Mouse (Mus musculus): ENCODE measurements at regions not wholly inside any gene's neighbourhood (a gene's known extent, or its start where the extent isn't known, plus 50 kb on each side); places are given as distances from the start of the nearest gene placed in this dataset.

DNA sequence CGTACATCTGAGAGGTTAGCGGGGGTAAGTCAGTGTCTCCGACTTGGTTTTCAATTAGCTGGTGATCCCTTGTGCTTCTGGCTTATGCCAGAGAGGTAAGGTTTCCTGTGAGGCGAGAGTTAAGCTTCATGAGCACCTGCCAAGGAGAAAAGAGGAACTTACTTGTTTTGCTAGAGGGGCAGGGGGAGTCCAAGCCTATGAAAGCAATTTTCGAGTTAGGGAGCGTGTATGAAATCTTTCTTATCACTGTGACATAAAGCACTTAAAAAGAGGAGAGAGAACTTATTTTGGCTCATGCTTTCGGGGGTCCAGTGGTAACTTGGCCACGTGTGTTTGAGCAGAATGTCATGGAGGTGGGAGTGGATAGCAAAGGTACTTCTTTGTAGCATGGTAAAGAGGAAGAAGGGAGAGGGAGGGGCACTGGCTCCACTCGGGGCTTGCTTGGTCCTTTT, 174.6 kb downstream of the Cd83 start:
- H3K27ac ChIP-seq (ENCODE audit: insufficient read depth, low read length): no peak overlapping the region
- H3K4me3 ChIP-seq (ENCODE audit: insufficient read depth, low read length): no peak overlapping the region
- TF ChIP-seq POLR2A (IDR thresholded peaks at IDR 0.05; ENCODE audit: extremely low read depth, insufficient read depth, low read length) (no peak), CTCF (IDR thresholded peaks at IDR 0.05; ENCODE audit: extremely low read depth, insufficient read depth, low read length) (no peak)
- 0 out of 2 replicates have a peak, but pooled peaks cover 1% of the 10 kb centered on the region for H3K4me1 ChIP-seq (ENCODE audit: control insufficient read depth, insufficient read depth, low read length)

DNA sequence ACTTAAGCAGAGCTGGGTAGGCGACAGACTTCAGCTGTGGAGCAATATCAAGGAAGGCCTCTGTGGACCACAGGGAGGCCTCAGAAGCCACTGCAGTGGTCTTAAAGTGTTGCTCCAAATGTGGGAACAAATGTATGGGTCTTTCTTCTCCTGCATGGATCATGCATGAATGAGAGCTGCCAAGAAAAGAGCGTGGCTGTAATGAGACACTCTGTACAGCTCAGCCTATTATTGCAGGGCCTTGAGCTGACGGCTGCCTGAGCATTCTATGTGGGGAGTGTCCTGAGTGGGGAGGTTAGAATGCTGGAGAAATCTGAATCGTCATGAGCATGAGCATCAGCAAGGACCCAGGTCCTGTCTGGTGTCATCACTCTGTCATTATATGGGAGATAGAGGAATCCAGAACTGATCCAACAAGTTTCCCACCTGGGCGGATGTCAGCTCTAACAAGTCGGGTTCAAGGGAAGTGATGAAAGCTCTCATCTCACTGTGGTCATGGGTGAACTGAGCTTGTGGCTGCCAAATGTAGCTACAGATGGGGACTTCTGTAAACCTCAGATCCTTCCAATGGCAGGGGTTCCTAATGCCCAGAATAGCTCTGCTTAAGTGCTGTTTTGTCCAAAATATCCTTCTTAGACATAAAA, 176.6 kb downstream of the Cd83 start:
- no peak for TF ChIP-seq POLR2A (IDR thresholded peaks at IDR 0.05; ENCODE audit: extremely low read depth, insufficient read depth, low read length)
- no peak for TF ChIP-seq CTCF (IDR thresholded peaks at IDR 0.05; ENCODE audit: extremely low read depth, insufficient read depth, low read length)
- Histone ChIP-seq H3K27ac (ENCODE audit: insufficient read depth, low read length) (no peak overlapping the region), H3K4me1 (ENCODE audit: control insufficient read depth, insufficient read depth, low read length) (0 out of 2 replicates have a peak, but pooled peaks cover 1% of the 10 kb centered on the region), H3K4me3 (ENCODE audit: insufficient read depth, low read length) (no peak overlapping the region)

DNA sequence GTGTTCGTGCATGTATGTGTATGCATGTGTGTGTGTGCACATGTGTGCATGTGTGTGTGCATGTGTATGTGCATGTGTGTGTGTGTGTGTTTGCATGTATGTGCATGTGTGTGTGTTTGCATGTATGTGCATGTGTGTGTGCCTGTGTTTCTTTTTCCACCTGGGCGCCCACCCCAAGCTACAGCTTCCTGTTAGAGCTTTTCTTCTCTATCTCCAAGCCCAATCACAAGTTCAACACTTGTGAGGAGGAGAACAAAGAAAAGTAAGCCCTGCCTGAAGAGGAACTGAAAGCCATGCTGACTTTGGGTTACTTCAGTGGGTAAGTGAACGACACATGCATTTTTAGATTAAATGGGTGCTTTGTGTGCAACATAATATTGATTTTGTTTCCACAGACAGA, 177.4 kb downstream of the Cd83 start:
- Histone ChIP-seq H3K4me1 (ENCODE audit: control insufficient read depth, insufficient read depth, low read length) (0 out of 2 replicates have a peak, but pooled peaks cover 1% of the 10 kb centered on the region), H3K27ac (ENCODE audit: insufficient read depth, low read length) (no peak overlapping the region), H3K4me3 (ENCODE audit: insufficient read depth, low read length) (no peak overlapping the region)
- TF ChIP-seq POLR2A (IDR thresholded peaks at IDR 0.05; ENCODE audit: extremely low read depth, insufficient read depth, low read length) (no peak), CTCF (IDR thresholded peaks at IDR 0.05; ENCODE audit: extremely low read depth, insufficient read depth, low read length) (no peak)

DNA sequence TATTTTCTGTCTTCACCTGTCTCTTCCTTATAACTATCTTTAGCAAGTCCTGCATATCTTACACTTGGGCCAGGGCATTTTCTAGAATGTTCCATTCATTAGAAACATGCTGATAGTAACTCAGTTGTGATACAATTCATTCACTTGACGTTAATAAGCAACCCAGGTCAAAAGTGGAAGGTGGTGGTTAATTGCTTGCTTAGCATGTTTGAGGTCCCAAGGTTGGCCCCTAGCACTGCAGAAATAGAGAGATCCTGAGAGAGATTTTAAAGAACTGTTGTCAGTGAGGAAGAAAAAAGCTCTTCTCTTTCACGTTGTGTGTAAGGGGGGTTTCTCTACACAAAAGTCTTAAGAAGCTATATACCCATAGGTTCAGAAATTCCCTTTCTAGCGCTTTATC, 178.7 kb downstream of the Cd83 start:
- TF ChIP-seq POLR2A (IDR thresholded peaks at IDR 0.05; ENCODE audit: extremely low read depth, insufficient read depth, low read length) (no peak), CTCF (IDR thresholded peaks at IDR 0.05; ENCODE audit: extremely low read depth, insufficient read depth, low read length) (no peak)
- H3K4me3 ChIP-seq (ENCODE audit: insufficient read depth, low read length): no peak overlapping the region
- H3K27ac ChIP-seq (ENCODE audit: insufficient read depth, low read length): no peak overlapping the region
- H3K4me1 ChIP-seq (ENCODE audit: control insufficient read depth, insufficient read depth, low read length): 0 out of 2 replicates have a peak, but pooled peaks cover 1% of the 10 kb centered on the region

DNA sequence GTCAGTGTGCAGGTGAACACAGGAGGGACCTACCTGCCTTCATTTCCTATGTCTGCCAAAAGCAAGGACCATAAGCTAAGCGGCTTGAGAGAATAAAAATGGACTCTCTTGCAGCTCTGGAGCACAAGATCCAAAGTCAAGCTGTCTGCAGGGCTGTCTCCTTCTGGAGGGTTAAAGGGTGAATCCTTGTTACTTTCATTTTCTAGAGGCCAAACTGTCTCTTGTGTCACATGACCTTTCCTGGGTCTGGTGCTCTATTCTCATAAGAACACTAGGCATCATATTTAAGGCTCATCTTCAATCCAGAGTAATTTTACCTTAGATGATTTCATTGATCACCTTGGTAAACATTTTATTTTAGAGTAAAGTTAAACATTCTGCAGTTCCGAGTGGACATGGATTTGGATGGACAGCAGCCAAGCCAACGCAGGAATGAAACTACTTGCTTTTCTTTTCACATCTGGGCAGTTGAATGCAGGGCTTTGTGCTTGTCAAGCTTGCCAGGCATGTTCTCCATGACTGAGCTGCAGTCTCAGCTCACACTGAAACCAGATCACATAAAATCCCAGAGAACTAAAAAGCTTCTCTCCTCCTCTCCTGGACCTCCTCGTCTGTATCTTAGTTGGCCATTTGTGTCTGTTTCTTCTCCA, 180.8 kb downstream of the Cd83 start:
- TF ChIP-seq CTCF (IDR thresholded peaks at IDR 0.05; ENCODE audit: extremely low read depth, insufficient read depth, low read length) (no peak), POLR2A (IDR thresholded peaks at IDR 0.05; ENCODE audit: extremely low read depth, insufficient read depth, low read length) (no peak)
- Histone ChIP-seq H3K4me3 (ENCODE audit: insufficient read depth, low read length) (no peak overlapping the region), H3K4me1 (ENCODE audit: control insufficient read depth, insufficient read depth, low read length) (no peaks in the 10 kb centered on the region), H3K27ac (ENCODE audit: insufficient read depth, low read length) (no peak overlapping the region)

DNA sequence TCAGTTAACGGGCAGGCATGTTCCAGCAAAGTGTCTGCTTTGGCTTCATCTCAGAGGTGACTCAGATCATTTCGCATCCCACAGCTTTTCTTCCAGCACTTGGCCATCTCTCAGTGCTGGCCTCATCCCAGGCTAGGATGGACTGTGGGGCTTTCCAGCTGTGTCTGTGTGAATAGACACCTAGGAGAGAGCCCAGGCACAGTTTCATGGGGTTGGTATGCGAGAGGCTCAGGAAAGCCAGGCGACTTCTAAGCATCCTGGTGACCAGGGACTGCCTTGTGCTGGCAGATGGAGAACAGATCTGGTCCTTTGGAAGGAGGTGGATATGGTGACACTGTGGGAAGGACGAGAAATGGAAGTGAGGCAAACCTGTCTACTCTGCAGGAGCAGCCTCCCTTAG, 182.9 kb downstream of the Cd83 start:
- Histone ChIP-seq H3K4me1 (ENCODE audit: control insufficient read depth, insufficient read depth, low read length) (no peaks in the 10 kb centered on the region), H3K4me3 (ENCODE audit: insufficient read depth, low read length) (no peak overlapping the region), H3K27ac (ENCODE audit: insufficient read depth, low read length) (no peak overlapping the region)
- no peak for TF ChIP-seq POLR2A (IDR thresholded peaks at IDR 0.05; ENCODE audit: extremely low read depth, insufficient read depth, low read length)
- TF ChIP-seq CTCF (IDR thresholded peaks at IDR 0.05; ENCODE audit: extremely low read depth, insufficient read depth, low read length): no peak

DNA sequence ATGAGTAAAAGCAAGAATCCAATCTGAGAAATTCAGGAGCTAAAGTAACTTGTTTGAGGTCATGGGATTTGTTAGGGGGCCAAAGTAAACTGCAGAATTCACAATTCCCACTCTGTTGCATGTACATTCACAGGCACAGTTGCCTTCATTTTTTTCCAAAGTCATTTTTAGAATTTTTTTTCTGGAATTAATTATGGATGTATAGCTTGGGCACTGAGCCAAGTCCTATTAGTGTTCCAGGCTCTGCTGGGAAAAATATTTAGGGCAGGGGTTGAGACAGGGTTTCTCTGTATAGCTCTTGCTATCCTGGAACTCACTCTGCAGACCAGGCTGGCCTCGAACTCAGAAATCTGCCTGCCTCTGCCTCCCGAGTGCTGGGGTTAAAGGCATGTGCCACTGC, 188.3 kb downstream of the Cd83 start:
- H3K27ac ChIP-seq (ENCODE audit: insufficient read depth, low read length): no peak overlapping the region
- no peaks in the 10 kb centered on the region for H3K4me1 ChIP-seq (ENCODE audit: control insufficient read depth, insufficient read depth, low read length)
- no peak overlapping the region for H3K4me3 ChIP-seq (ENCODE audit: insufficient read depth, low read length)
- TF ChIP-seq POLR2A (IDR thresholded peaks at IDR 0.05; ENCODE audit: extremely low read depth, insufficient read depth, low read length) (no peak), CTCF (IDR thresholded peaks at IDR 0.05; ENCODE audit: extremely low read depth, insufficient read depth, low read length) (no peak)

DNA sequence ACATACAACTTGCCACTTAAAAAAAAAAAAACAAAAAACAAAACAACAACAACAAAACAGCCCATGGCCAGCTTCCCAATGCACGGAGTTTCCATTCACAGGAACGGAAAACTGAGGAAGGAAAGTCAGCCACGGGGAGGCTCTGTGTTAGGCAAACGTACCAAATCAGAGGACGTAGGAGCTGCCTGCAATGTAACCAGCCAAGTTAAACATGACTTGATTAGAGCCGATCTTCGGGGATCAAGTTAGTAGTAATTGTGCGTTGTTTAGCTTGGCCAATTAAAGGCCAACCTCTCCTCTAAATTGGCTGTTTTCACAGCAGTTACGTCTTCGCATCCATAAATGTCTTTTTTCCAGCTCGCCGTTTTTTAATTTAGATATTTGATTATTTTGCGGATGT, 190.7 kb downstream of the Cd83 start:
- no peak overlapping the region for H3K4me3 ChIP-seq (ENCODE audit: insufficient read depth, low read length)
- H3K4me1 ChIP-seq (ENCODE audit: control insufficient read depth, insufficient read depth, low read length): no peaks in the 10 kb centered on the region
- no peak overlapping the region for H3K27ac ChIP-seq (ENCODE audit: insufficient read depth, low read length)
- TF ChIP-seq CTCF (IDR thresholded peaks at IDR 0.05; ENCODE audit: extremely low read depth, insufficient read depth, low read length): no peak
- no peak for TF ChIP-seq POLR2A (IDR thresholded peaks at IDR 0.05; ENCODE audit: extremely low read depth, insufficient read depth, low read length)

DNA sequence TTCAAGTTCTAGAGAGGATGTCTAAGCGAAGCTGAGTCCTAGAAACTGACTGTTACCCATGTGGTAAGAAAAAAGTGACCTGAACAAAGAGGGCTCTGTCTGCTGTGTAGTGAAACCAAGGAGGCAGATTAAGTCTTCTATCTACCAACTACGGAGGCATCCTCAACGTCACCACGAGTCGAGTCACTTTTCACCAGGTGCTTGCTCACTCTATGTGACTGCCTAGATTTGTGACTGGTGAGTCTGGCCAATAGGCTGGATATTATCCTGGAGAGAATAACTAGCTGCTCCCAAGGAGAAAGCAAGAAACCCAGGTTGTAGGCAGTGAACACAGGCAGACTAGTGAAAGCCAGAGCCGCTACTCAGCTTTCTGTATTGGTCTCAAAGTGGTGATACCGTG, 191.2 kb downstream of the Cd83 start:
- no peak overlapping the region for H3K4me3 ChIP-seq (ENCODE audit: insufficient read depth, low read length)
- TF ChIP-seq CTCF (IDR thresholded peaks at IDR 0.05; ENCODE audit: extremely low read depth, insufficient read depth, low read length) (no peak), POLR2A (IDR thresholded peaks at IDR 0.05; ENCODE audit: extremely low read depth, insufficient read depth, low read length) (no peak)
- no peak overlapping the region for H3K27ac ChIP-seq (ENCODE audit: insufficient read depth, low read length)
- no peaks in the 10 kb centered on the region for H3K4me1 ChIP-seq (ENCODE audit: control insufficient read depth, insufficient read depth, low read length)

DNA sequence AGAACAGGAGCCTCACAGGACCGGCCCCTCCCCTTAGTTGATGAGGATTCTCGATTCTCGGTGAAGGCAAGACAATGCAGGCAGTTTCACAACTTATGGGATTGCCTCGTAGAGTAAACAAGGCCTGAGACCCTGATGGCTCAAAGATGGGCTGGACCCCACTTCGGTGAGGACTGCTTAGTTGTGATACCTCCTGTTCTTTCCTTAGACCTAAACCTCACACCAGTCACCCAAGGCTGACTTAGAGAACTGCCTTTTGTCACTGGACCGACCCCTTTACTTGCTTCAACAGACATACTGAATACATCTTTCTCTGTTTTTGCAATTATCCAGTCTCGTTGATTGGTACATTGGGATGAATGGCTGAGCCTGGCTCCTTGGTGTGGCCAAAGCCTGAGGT, 192.1 kb downstream of the Cd83 start:
- no peak for TF ChIP-seq CTCF (IDR thresholded peaks at IDR 0.05; ENCODE audit: extremely low read depth, insufficient read depth, low read length)
- no peak for TF ChIP-seq POLR2A (IDR thresholded peaks at IDR 0.05; ENCODE audit: extremely low read depth, insufficient read depth, low read length)

More for the DNA sequence above, 192.1 kb downstream of the Cd83 start:
- no peak overlapping the region for H3K27ac ChIP-seq (ENCODE audit: insufficient read depth, low read length)
- H3K4me1 ChIP-seq (ENCODE audit: control insufficient read depth, insufficient read depth, low read length): no peaks in the 10 kb centered on the region
- no peak overlapping the region for H3K4me3 ChIP-seq (ENCODE audit: insufficient read depth, low read length)
